Mouse (Mus musculus) lung, adult 2 months (tissue): Measurements from ENCODE around the gene Apex1.

ENCODE experiments used
- CTCF ChIP-seq: fragments of 200-500 bp; IDR thresholded peaks from 2 replicates; pipeline ENCODE4 v1.5.1; 2011; ENCODE audit warnings: mild to moderate bottlenecking, low read length, control low read depth; ENCODE audit not compliant: insufficient read depth
- POLR2A ChIP-seq: fragments of 200-500 bp; IDR thresholded peaks from 2 replicates; pipeline ENCODE4 v1.6.1; 2011; ENCODE audit warnings: low read depth, mild to moderate bottlenecking, control low read depth, low read length, borderline replicate concordance; ENCODE audit errors: extremely low read depth

DNA sequence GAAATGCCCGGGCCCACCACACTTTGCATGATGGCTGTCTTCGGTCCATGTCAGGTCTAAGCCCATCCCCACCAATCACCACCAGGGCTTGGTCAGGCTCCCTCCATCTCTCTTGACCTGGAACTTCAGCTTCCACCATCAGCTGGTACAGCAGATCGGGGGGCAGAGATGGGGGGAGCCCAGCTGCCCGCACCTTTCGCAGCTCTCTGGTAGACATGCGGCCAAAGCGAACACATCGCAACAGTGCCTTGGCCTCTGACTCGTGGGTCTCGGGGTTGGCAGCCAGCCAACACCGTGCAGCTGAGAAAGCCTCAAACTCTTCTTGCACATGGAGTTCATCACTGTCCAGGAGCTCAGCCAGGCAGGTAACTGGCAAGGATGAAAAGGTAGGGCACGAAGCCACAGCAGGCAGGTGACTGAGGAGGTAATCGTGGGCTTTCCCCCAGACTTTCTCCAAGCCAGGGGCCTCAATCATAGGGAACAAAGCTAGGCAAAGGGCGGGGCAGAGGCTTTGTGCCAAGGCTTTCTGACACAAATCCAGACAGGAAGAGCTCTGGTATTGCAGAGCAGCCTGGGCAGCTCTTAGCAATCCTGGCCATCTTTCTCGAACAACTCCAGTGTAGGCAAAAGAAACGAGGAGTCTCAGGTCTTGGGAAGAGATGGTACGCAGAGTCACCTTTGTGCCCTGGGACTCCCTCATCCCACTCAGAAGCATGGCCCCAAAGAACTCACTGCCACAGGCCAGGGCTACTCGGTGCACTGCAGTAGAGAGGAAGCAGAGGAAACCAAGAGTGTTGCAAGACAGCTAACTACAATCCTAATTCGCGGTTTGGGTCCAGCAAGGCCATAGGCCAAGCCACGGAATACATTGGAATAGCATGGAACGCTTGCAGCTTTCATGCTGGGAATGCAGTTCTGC lies 32.0 kb upstream of the Apex1 start:
- TF ChIP-seq POLR2A (no peak), CTCF (no peak)
